Mouse (Mus musculus): Measurements from ENCODE around the gene Ube2o. TPM values are rescaled to one million over a fixed set of nuclear protein-coding genes. Genes with fewer than 3 reads are reported as not detected.

The Ube2o gene
- polyA plus RNA-seq, 1 experiment = 29.8 TPM

GRCm38 (mm10) chr11:116602043-116602442, 20.8 kb upstream of the Ube2o start:
- no peak for TF ChIP-seq CTCF (IDR thresholded peaks at IDR 0.05; ENCODE audit: borderline replicate concordance, insufficient read depth, low read length)
- TF ChIP-seq POLR2A (IDR thresholded peaks at IDR 0.05; ENCODE audit: low read depth, low read length) = no peak
- H3K4me3 ChIP-seq (ENCODE audit: insufficient read depth, low read length) = no peak overlapping the region
- no peak overlapping the region for H3K27ac ChIP-seq (ENCODE audit: insufficient read depth, low read length)
- no peaks in the 10 kb centered on the region for H3K4me1 ChIP-seq (ENCODE audit: control insufficient read depth, insufficient read depth, low read length)

- TF ChIP-seq POLR2A (IDR thresholded peaks at IDR 0.05; ENCODE audit: low read depth, low read length) (no peak), CTCF (IDR thresholded peaks at IDR 0.05; ENCODE audit: borderline replicate concordance, insufficient read depth, low read length) (no peak)
- Histone ChIP-seq H3K4me1 (ENCODE audit: control insufficient read depth, insufficient read depth, low read length) (no peaks in the 10 kb centered on the region), H3K27ac (ENCODE audit: insufficient read depth, low read length) (no peak overlapping the region), H3K4me3 (ENCODE audit: insufficient read depth, low read length) (no peak overlapping the region)
Observed at GRCm38 (mm10) chr11:116601166-116601565, 19.9 kb upstream of the Ube2o start.

DNA sequence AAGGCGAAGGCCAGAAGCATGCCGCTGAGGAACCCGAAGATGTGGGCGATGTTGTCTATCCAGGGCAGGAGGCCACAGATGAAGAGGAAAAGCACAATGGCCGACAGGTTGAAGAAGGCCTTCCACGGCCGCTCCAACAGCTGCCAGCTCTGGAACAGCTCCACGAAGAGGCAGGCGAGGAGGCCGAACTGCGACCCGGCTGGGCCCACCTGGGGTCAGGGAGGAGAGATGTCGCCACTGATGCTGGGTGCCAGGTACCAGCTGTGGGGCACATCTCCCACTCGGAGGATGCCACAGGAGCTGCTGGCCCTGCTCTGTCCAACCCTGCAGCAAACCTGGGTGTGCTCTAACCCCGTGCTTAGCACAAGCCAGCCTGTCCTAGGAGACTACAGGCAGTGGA, 18.0 kb upstream of the Ube2o start:
- Histone ChIP-seq H3K4me1 (ENCODE audit: control insufficient read depth, insufficient read depth, low read length) (no peaks in the 10 kb centered on the region), H3K27ac (ENCODE audit: insufficient read depth, low read length) (no peak overlapping the region), H3K4me3 (ENCODE audit: insufficient read depth, low read length) (no peak overlapping the region)
- TF ChIP-seq CTCF (IDR thresholded peaks at IDR 0.05; ENCODE audit: borderline replicate concordance, insufficient read depth, low read length) (no peak), POLR2A (IDR thresholded peaks at IDR 0.05; ENCODE audit: low read depth, low read length) (no peak)

DNA sequence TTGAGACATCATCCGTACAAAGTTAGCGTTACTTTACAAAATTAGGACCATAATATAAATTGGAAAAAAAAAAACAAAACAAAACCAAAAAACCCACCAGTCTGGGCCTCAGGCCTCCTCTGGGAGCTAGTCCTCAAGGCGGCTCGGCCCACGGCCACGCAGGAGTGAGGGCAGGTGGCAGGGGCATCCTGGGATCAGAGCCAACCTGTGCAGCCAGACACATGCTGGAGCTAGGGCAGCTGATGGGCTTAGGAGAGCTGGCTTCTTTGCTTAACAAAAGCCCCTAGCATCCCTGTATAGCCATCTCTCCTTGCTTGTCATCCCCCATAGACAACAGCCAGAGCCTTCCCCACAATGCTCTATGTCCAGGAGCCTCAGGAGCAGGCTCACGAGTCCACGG, 16.9 kb upstream of the Ube2o start:
- no peaks in the 10 kb centered on the region for H3K4me1 ChIP-seq (ENCODE audit: control insufficient read depth, insufficient read depth, low read length)
- TF ChIP-seq POLR2A (IDR thresholded peaks at IDR 0.05; ENCODE audit: low read depth, low read length) (no peak), CTCF (IDR thresholded peaks at IDR 0.05; ENCODE audit: borderline replicate concordance, insufficient read depth, low read length) (no peak)
- no peak overlapping the region for H3K4me3 ChIP-seq (ENCODE audit: insufficient read depth, low read length)
- no peak overlapping the region for H3K27ac ChIP-seq (ENCODE audit: insufficient read depth, low read length)

DNA sequence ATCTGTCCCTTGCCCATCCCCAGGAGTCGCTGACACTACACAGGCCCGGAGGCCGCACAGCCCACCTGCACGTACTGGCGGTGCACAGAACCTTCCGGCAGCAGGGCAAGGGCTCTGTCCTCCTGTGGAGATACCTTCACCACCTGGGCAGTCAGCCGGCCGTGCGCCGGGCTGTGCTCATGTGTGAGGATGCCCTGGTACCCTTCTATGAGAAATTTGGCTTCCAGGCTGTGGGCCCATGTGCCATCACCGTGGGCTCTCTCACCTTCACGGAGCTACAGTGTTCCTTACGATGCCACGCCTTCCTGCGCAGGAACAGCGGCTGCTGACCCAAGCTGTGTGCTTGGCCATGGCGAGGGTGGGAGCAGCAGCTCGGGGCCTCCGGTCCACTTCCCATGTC, 15.5 kb upstream of the Ube2o start:
- H3K4me3 ChIP-seq (ENCODE audit: insufficient read depth, low read length) = no peak overlapping the region
- no peak overlapping the region for H3K27ac ChIP-seq (ENCODE audit: insufficient read depth, low read length)
- no peak for TF ChIP-seq CTCF (IDR thresholded peaks at IDR 0.05; ENCODE audit: borderline replicate concordance, insufficient read depth, low read length)
- no peak for TF ChIP-seq POLR2A (IDR thresholded peaks at IDR 0.05; ENCODE audit: low read depth, low read length)

DNA sequence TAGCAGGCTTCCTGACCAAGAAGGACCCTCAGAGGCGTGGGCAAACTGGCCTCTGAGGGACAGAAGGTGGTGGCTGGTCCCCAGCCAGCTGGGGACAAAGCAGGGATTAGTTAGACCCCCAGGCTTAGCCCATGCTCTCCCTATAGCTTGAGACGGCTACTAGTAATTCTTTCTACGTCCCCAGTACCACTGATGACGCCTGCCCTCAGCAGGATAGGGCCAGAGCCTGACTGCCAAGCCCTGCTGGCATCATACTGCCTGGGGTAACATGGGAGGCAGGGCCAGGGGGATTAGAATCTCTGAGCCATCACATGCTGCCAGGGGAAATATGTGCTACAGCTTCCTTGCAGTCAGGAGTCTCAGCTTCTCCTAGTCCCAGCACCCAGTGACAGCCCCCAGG, 12.1 kb upstream of the Ube2o start:
- H3K4me3 ChIP-seq (ENCODE audit: insufficient read depth, low read length) = no peak overlapping the region
- TF ChIP-seq CTCF (IDR thresholded peaks at IDR 0.05; ENCODE audit: borderline replicate concordance, insufficient read depth, low read length) = no peak
- no peak for TF ChIP-seq POLR2A (IDR thresholded peaks at IDR 0.05; ENCODE audit: low read depth, low read length)
- H3K27ac ChIP-seq (ENCODE audit: insufficient read depth, low read length) = no peak overlapping the region
- H3K4me1 ChIP-seq (ENCODE audit: control insufficient read depth, insufficient read depth, low read length) = no peaks in the 10 kb centered on the region

More for the DNA sequence above, 15.5 kb upstream of the Ube2o start:
- no peaks in the 10 kb centered on the region for H3K4me1 ChIP-seq (ENCODE audit: control insufficient read depth, insufficient read depth, low read length)

DNA sequence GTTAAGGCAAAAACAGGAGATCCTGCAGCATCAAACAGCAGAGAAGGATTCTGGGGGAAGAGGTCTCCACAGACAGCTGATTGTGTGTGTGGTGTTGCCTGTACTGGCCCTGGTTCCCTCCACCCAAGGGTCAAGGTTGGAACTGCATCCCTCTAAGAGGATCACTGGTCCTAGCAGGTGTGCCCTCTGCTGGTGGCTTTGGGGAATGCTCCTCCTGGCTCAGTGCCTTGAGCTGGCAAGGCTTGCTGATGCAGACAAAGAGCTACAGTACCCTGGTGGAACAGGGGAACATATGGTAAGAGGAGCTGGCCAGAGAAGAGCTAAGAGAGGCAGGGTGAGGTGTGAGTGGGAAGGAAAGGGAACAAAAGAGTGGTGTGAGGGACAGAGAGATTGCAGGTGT, 11.2 kb upstream of the Ube2o start:
- TF ChIP-seq POLR2A (IDR thresholded peaks at IDR 0.05; ENCODE audit: low read depth, low read length) (no peak), CTCF (IDR thresholded peaks at IDR 0.05; ENCODE audit: borderline replicate concordance, insufficient read depth, low read length) (peak; percentile 98)
- Histone ChIP-seq H3K27ac (ENCODE audit: insufficient read depth, low read length) (no peak overlapping the region), H3K4me3 (ENCODE audit: insufficient read depth, low read length) (no peak overlapping the region), H3K4me1 (ENCODE audit: control insufficient read depth, insufficient read depth, low read length) (no peaks in the 10 kb centered on the region)

DNA sequence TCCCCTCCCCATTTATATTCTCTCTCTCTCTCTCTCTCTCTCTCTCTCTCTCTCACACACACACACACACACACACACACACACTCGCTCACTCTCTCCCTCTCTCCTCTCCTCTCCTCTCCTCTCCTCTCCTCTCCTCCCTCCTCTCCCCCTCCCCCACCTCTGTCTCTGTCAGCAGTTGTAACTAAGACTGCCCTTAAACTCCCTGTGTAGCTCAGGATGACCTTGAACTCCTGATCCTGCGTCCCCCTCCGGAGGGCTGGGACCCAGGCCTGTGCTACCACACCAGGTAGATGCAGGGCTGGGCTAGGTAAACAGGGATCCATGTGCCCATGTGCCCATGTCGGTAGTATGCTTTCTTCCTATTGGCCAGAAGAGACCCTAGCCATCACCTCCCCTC, 10.4 kb upstream of the Ube2o start:
- TF ChIP-seq POLR2A (IDR thresholded peaks at IDR 0.05; ENCODE audit: low read depth, low read length) (no peak), CTCF (IDR thresholded peaks at IDR 0.05; ENCODE audit: borderline replicate concordance, insufficient read depth, low read length) (no peak)

GRCm38 (mm10) chr11:116589574-116589973, 8.3 kb upstream of the Ube2o start:
- H3K4me3 ChIP-seq (ENCODE audit: insufficient read depth, low read length) = no peak overlapping the region
- TF ChIP-seq CTCF (IDR thresholded peaks at IDR 0.05; ENCODE audit: borderline replicate concordance, insufficient read depth, low read length) = no peak

More for the DNA sequence above, 10.4 kb upstream of the Ube2o start:
- H3K27ac ChIP-seq (ENCODE audit: insufficient read depth, low read length) = no peak overlapping the region
- no peaks in the 10 kb centered on the region for H3K4me1 ChIP-seq (ENCODE audit: control insufficient read depth, insufficient read depth, low read length)
- no peak overlapping the region for H3K4me3 ChIP-seq (ENCODE audit: insufficient read depth, low read length)

DNA sequence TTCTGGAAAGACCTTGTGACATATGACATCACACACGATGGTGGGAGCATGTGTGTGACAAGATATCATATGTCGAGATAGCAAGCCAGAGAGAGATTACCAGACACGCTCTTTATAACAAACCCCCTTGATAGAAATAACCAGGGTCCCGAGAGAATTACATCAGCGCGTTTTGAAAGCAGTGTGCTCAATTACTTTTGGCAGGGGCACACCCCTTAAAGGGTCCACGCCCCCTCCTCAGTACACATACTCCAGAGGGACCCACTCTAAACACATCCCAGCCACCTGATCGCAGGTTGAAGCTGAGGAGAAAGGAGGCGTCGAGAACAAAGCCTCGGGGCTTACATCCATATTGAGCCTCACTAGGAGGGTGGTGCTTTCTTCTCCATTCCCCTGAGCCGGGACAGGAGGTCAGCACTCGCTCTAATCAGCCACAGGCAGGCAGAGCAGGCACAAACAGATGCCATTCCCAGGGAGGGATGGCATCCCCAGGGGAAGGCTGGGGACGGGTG, 7.8 kb upstream of the Ube2o start:
- TF ChIP-seq CTCF (IDR thresholded peaks at IDR 0.05; ENCODE audit: borderline replicate concordance, insufficient read depth, low read length) = no peak
- TF ChIP-seq POLR2A (IDR thresholded peaks at IDR 0.05; ENCODE audit: low read depth, low read length) = no peak
- Histone ChIP-seq H3K27ac (ENCODE audit: insufficient read depth, low read length) (no peak overlapping the region), H3K4me1 (ENCODE audit: control insufficient read depth, insufficient read depth, low read length) (no peaks in the 10 kb centered on the region), H3K4me3 (ENCODE audit: insufficient read depth, low read length) (no peak overlapping the region)

More at GRCm38 (mm10) chr11:116589574-116589973, 8.3 kb upstream of the Ube2o start:
- H3K27ac ChIP-seq (ENCODE audit: insufficient read depth, low read length) = no peak overlapping the region
- H3K4me1 ChIP-seq (ENCODE audit: control insufficient read depth, insufficient read depth, low read length) = no peaks in the 10 kb centered on the region

Measured in embryonic fibroblast, embryonic 13.5 days (primary cell).